Mouse (Mus musculus) intestine, embryonic 16.5 days (tissue): ENCODE results near the gene Anp32e. TPM values are rescaled to one million over a fixed set of nuclear protein-coding genes. Genes with fewer than 3 reads are reported as not detected.
"Not testable (repeated sequence)": the region's sequence is repeated elsewhere in the genome, so short reads cannot be mapped to it uniquely, and the experiment has no call there.

Experiments
- ATAC-seq: fragments of 200-750 bp; cut with Nextera tagmentation; 2 replicates; pipeline ENCODE4 v1.8.0; 2017; ENCODE audit warnings: moderate TSS enrichment, moderate library complexity
- H3K27ac ChIP-seq: fragments of 300-500 bp; sonication (generic); 2 replicates; pipeline ENCODE4 v1.5.1; 2014; ENCODE audit warnings: mild to moderate bottlenecking, low read length
- H3K27me3 ChIP-seq: fragments of 300-500 bp; sonication (generic); replicated peaks from 2 replicates; pipeline ENCODE4 v1.6.1; 2014; ENCODE audit warnings: low read length, control low read depth, mixed read lengths; ENCODE audit not compliant: control insufficient read depth, insufficient read depth
- H3K36me3 ChIP-seq: fragments of 300-500 bp; sonication (generic); 2 replicates; pipeline ENCODE4 v1.6.1; 2014; ENCODE audit warnings: low read length, control low read depth; ENCODE audit not compliant: control insufficient read depth, insufficient read depth
- H3K4me1 ChIP-seq: fragments of 300-500 bp; sonication (generic); 2 replicates; pipeline ENCODE4 v1.6.1; 2014; ENCODE audit warnings: low read length, control low read depth, mixed read lengths; ENCODE audit not compliant: control insufficient read depth, insufficient read depth
- H3K4me2 ChIP-seq: fragments of 300-500 bp; sonication (generic); 2 replicates; pipeline ENCODE4 v1.6.1; 2014; ENCODE audit warnings: low read depth, low read length, control low read depth
- H3K4me3 ChIP-seq: fragments of 300-500 bp; sonication (generic); 2 replicates; pipeline ENCODE4 v1.5.1; 2014; ENCODE audit warnings: mild to moderate bottlenecking, low read length
- H3K9ac ChIP-seq: fragments of 300-500 bp; sonication (generic); 2 replicates; pipeline ENCODE4 v1.6.1; 2014; ENCODE audit warnings: low read depth, low read length
- H3K9me3 ChIP-seq: fragments of 300-500 bp; sonication (generic); 2 replicates; pipeline ENCODE4 v1.6.1; 2016; ENCODE audit warnings: low read length, control low read depth; ENCODE audit not compliant: control insufficient read depth
- WGBS: fragments of 180-500 bp; shearing (Covaris S2); extraction: QIAGEN DNeasy Blood & Tissue Kit; methylation state at CpG from one replicate; pipeline ENCODE4 v1.1.7; 2014; 5-methylcytosine and 5-hydroxymethylcytosine counted together
- polyA plus RNA-seq: library from polyadenylated mRNA; unstranded; fragments of >200 nt; fragmentation: Nextera tagmentation; extraction: Ambion mirVana; gene quantifications from 2 replicates; pipeline ENCODE4 v1.2.1, GENCODE M21; 2015

The Anp32e gene
- polyA plus RNA-seq, 1 experiment from 2014 or later: 150 TPM

- H3K9ac ChIP-seq, H3K4me3 ChIP-seq, H3K4me2 ChIP-seq, H3K27ac ChIP-seq, H3K9me3 ChIP-seq, H3K36me3 ChIP-seq, ATAC-seq, H3K27me3 ChIP-seq, H3K4me1 ChIP-seq: not testable (repeated sequence)
- 87% methylated on average over 6 of the region's 7 CpGs for WGBS
Observed at GRCm38 (mm10) chr3:95977587-95977986, 48.5 kb downstream of the Anp32e start.

- Histone ChIP-seq H3K9me3 (no peaks in the 10 kb centered on the region), H3K9ac (no peak overlapping the region), H3K4me3 (no peak overlapping the region), H3K4me2 (no peak overlapping the region), H3K27me3 (no peaks in the 10 kb centered on the region; the same call in 1 of the 2 replicates), H3K4me1 (no peaks in the 10 kb centered on the region; the same call in 1 of the 2 replicates), H3K36me3 (no peaks in the 10 kb centered on the region), H3K27ac (no peak overlapping the region)
- ATAC-seq: no peak
- 84% methylated on average over 9 of the region's 9 CpGs for WGBS
Observed at GRCm38 (mm10) chr3:95978265-95978664, 49.2 kb downstream of the Anp32e start.

GRCm38 (mm10) chr3:95980276-95980970 is 51.4 kb downstream of the Anp32e start:
- no peaks in the 10 kb centered on the region for H3K36me3 ChIP-seq
- 82% methylated on average over 12 of the region's 12 CpGs for WGBS
- peaks cover 6% of the 10 kb centered on the region for H3K4me1 ChIP-seq
- no peak overlapping the region for H3K4me2 ChIP-seq
- no peaks in the 10 kb centered on the region for H3K9me3 ChIP-seq
- no peaks in the 10 kb centered on the region for H3K27me3 ChIP-seq
- no peak overlapping the region for H3K9ac ChIP-seq
- no peak overlapping the region for H3K27ac ChIP-seq
- no peak for ATAC-seq
- no peak overlapping the region for H3K4me3 ChIP-seq

- Histone ChIP-seq H3K4me2 (no peak overlapping the region), H3K9me3 (no peaks in the 10 kb centered on the region), H3K4me3 (no peak overlapping the region), H3K27me3 (no peaks in the 10 kb centered on the region), H3K4me1 (peaks cover 19% of the 10 kb centered on the region), H3K27ac (no peak overlapping the region), H3K9ac (no peak overlapping the region), H3K36me3 (no peaks in the 10 kb centered on the region)
- no peak for ATAC-seq
- 81% methylated on average over 4 of the region's 4 CpGs for WGBS
Observed at GRCm38 (mm10) chr3:95982129-95982528, 53.1 kb downstream of the Anp32e start.

GRCm38 (mm10) chr3:95985209-95986000 is 56.4 kb downstream of the Anp32e start:
- peak; percentile 92 for ATAC-seq
- Histone ChIP-seq H3K4me1 (peaks cover 27% of the 10 kb centered on the region), H3K4me2 (peak overlapping the region; percentile 47), H3K4me3 (peak overlapping the region; percentile 18), H3K9ac (peak overlapping the region; percentile 65), H3K36me3 (peaks cover 4% of the 10 kb centered on the region; the same call in 1 of the 2 replicates), H3K9me3 (no peaks in the 10 kb centered on the region), H3K27ac (peak overlapping the region; percentile 95), H3K27me3 (no peaks in the 10 kb centered on the region)
- 9% methylated on average over 12 of the region's 12 CpGs for WGBS

- Histone ChIP-seq H3K27me3 (no peaks in the 10 kb centered on the region), H3K36me3 (peaks cover 4% of the 10 kb centered on the region; the same call in 1 of the 2 replicates), H3K9ac (peak overlapping the region; percentile 65), H3K4me2 (peak overlapping the region; percentile 47), H3K4me3 (peak overlapping the region; percentile 25), H3K27ac (peak overlapping the region; percentile 95), H3K9me3 (no peaks in the 10 kb centered on the region), H3K4me1 (peaks cover 27% of the 10 kb centered on the region)
- 6% methylated on average over 21 of the region's 21 CpGs for WGBS
- peak; percentile 32; the same call in 1 of the 2 replicates for ATAC-seq
Observed at GRCm38 (mm10) chr3:95986001-95986622, 57.1 kb downstream of the Anp32e start.

GRCm38 (mm10) chr3:95986984-95987383 is 57.9 kb downstream of the Anp32e start:
- Histone ChIP-seq H3K4me2 (no peak overlapping the region), H3K9ac (no peak overlapping the region), H3K36me3 (peaks cover 4% of the 10 kb centered on the region; the same call in 1 of the 2 replicates), H3K9me3 (no peaks in the 10 kb centered on the region), H3K4me1 (peaks cover 27% of the 10 kb centered on the region), H3K27me3 (no peaks in the 10 kb centered on the region), H3K4me3 (no peak overlapping the region), H3K27ac (peak overlapping the region; percentile 95)
- ATAC-seq: no peak
- WGBS: 65% methylated on average over 4 of the region's 4 CpGs

GRCm38 (mm10) chr3:95987386-95988110 is 58.5 kb downstream of the Anp32e start:
- H3K27ac ChIP-seq: no peak overlapping the region
- H3K36me3 ChIP-seq: peaks cover 4% of the 10 kb centered on the region; the same call in 1 of the 2 replicates

More at GRCm38 (mm10) chr3:95987386-95988110, 58.5 kb downstream of the Anp32e start:
- H3K9ac ChIP-seq: no peak overlapping the region
- no peaks in the 10 kb centered on the region for H3K27me3 ChIP-seq
- no peak for ATAC-seq
- no peaks in the 10 kb centered on the region for H3K9me3 ChIP-seq
- no peak overlapping the region for H3K4me3 ChIP-seq
- no peak overlapping the region for H3K4me2 ChIP-seq
- peaks cover 27% of the 10 kb centered on the region for H3K4me1 ChIP-seq
- WGBS: 75% methylated on average over 6 of the region's 6 CpGs
